Mouse (Mus musculus) liver, postnatal 0 days (tissue): ENCODE measurements at regions not wholly inside any gene's neighbourhood (a gene's known extent, or its start where the extent isn't known, plus 50 kb on each side); places are given as distances from the start of the nearest gene placed in this dataset.

ENCODE experiments used
- CTCF ChIP-seq: sonication (generic); IDR thresholded peaks from 2 replicates; pipeline ENCODE4 v1.5.1; 2016; ENCODE audit warnings: antibody characterized with exemption, low read depth
- EP300 ChIP-seq: IDR thresholded peaks from 2 replicates; pipeline ENCODE4 v1.6.1; 2016; ENCODE audit warnings: antibody characterized with exemption, low read depth, mild to moderate bottlenecking

GRCm38 (mm10) chr13:111903361-111903760 is 94.6 kb upstream of the Map3k1 start:
- TF ChIP-seq CTCF (no peak), EP300 (no peak)
